Mouse (Mus musculus) skeletal muscle tissue, adult 2 months (tissue): ENCODE measurements around the gene Tra2b.
A peak's percentile ranks its signal among the peaks of the same experiment; 100 is the strongest.
"Not testable (repeated sequence)": the region's sequence is repeated elsewhere in the genome, so short reads cannot be mapped to it uniquely, and the experiment has no call there.

Source experiments
- DNase-seq: peaks from one replicate; pipeline ENCODE4 v3.0.0-alpha.2; 2012; ENCODE audit warnings: low read depth, low spot score

Gene Tra2b

DNA sequence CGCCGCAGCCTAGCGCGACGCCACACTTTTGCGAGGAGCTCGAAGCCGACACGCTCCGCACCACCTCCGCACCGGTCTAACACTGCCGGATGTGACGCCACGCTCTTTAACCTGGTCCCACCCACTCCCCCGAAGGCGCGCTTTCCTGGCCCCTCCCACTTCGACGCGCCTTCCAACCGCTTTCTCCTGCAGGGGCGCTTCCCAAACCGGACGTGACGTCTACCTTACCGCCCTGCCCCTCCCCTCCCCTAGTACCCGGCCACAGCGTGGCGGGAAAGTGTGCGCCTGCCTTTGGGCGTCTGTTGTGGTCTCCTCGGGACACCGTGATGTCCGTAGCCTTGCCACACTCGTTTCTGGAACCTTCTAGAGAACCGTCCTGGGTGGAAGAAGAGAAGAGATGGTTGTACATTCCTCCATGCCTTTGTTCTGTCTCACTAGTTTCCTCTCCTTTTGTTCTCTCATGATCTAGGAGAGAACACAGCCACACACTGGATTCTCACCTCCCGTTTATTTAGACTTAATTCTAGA, at the start of gene Tra2b:
Gene Tra2b, minus strand, starts transcription at position 157 of the 528 bp plus-strand sequence.
- peak; percentile 98 for DNase-seq

GRCm38 (mm10) chr16:22310649-22311048, 44.8 kb upstream of the Tra2b start:
- no peak for DNase-seq

- DNase-seq, result peak; percentile 34
Observed at GRCm38 (mm10) chr16:22302606-22303005, 36.8 kb upstream of the Tra2b start.

DNA sequence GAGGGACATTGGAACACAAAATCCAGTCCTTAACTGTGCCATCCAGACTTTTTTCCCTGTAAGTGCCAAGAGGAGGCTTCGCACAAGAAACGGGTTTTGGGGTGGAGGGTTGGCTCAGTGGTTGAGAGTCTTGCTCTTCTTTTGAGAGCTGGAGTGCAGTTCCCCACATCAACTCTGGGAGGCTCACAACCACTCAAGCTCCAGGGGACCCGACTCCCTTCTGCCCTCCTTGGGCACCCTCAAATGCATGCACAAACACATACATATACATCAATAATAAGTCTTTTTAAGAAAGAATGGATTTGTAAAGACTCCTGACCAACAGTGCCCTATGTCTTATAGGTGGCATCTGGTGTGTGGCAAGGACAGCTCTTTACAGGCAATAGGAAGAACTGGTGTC, 35.6 kb upstream of the Tra2b start:
- no peak for DNase-seq

DNA sequence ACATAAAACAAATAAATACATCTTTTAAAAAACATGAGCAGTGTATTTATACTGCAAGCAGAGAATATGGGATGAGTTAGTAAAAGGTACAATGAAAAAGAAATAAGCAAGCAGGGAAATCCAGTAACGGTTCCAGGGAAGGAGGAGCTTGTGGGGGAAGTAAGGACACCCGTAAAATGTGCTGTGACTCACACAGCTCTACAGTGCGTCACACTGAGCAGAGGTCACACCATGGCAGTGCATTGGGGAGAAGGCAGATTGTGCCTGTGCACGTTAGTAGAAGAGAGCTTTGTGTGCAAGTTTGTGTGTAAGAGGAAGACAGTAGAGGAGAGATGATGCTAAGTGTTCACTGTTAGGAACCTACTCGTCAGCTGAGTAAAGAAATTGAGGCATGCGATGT, 31.1 kb upstream of the Tra2b start:
- no peak for DNase-seq

DNA sequence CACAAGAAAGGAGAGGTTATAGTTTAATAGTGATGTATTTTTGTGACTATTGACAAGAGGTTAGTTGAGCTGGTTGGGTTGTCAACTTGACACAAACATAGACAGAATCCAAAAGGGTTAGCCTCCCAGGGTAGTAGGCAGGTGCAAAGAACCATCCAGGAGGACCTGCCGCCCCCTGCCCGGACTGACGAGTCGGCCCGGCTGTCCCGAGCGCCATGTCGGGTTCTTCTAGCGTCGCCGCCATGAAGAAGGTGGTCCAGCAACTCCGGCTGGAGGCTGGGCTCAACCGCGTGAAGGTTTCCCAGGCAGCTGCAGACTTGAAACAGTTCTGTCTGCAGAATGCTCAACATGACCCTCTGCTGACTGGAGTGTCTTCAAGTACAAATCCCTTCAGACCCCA, 29.0 kb upstream of the Tra2b start:
- DNase-seq, result not testable (repeated sequence)

- no peak for DNase-seq
Observed at GRCm38 (mm10) chr16:22293600-22293999, 27.8 kb upstream of the Tra2b start.

DNA sequence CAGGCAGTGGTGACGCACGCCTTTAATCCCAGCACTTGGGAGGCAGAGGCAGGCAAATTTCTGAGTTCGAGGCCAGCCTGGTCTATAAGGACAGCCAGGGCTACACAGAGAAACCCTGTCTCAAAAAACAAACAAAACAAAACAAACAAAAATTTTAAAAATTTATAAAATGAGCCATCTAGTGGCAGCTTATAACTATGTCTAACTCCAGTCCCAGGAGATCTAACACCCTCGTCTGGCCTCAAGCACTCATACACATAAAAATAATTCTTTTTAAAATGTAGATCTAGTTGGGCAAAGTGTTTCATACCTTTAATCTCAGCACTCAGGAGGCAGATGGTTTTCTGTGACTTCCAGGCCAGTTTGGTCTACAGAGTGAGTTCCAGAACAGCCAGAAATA, 26.6 kb upstream of the Tra2b start:
- DNase-seq, result no peak

DNA sequence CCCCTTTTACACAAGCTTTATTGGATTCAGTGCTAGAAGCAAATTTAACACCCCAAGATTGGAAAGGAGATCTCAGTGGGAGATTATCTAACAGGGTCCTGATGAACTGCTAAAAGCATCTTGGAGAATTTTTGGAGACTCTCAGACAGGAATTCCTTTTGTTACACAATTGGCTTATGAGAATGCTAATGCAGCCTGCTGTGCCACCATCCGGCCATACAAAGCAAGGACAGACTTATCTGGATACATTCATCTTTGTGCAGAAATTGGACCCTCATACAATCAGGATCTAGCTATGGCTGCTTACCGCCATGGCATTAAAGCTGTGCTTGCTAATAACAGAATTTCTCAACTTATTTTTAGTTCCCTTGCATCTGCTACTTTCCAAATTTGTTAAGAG, 23.8 kb upstream of the Tra2b start:
- no peak for DNase-seq

GRCm38 (mm10) chr16:22286996-22287395, 21.2 kb upstream of the Tra2b start:
- DNase-seq, result no peak

DNA sequence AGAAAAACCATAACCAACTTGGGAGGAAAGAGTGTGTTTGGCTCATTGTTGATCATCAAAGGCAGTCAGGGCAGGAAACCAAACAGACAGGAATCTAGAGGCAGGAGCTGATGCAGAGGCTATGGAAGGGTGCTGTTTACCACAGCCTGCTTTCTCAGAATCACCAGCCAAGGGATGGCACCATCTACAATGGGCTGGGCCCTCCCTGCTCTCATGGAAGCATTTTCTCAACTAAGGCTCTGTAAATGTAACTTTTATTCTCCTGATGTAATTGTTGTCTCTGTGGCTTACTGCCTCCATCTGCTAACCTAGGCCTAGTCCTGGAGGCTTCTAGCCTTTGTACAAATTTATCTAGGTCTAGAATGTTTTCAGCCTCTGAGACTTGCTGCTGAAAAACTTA, 10.7 kb upstream of the Tra2b start:
- DNase-seq, result no peak

- no peak for DNase-seq
Observed at GRCm38 (mm10) chr16:22275142-22275541, 9.3 kb upstream of the Tra2b start.

- DNase-seq, result no peak
Observed at GRCm38 (mm10) chr16:22270491-22270890, 4.7 kb upstream of the Tra2b start.

DNA sequence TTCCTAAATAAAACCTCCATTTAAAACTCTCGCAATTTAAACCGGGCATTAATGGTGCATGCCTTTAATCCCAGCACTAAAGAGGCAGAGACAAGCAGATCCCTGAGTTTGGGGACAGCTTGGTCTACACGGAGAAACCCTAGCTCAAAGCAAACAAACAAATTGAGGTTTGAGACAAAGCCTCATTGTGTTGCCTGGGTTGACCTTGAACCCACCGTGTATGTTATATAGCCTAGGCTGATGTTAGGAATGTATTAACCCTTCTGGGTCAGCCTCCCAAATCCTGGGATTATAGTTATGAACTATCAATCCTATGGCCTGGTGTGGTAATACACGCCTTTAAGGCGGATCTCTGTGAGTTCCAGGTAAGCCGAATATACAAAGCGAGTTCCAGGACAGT, 579 bp upstream of the Tra2b start:
- no peak for DNase-seq

DNA sequence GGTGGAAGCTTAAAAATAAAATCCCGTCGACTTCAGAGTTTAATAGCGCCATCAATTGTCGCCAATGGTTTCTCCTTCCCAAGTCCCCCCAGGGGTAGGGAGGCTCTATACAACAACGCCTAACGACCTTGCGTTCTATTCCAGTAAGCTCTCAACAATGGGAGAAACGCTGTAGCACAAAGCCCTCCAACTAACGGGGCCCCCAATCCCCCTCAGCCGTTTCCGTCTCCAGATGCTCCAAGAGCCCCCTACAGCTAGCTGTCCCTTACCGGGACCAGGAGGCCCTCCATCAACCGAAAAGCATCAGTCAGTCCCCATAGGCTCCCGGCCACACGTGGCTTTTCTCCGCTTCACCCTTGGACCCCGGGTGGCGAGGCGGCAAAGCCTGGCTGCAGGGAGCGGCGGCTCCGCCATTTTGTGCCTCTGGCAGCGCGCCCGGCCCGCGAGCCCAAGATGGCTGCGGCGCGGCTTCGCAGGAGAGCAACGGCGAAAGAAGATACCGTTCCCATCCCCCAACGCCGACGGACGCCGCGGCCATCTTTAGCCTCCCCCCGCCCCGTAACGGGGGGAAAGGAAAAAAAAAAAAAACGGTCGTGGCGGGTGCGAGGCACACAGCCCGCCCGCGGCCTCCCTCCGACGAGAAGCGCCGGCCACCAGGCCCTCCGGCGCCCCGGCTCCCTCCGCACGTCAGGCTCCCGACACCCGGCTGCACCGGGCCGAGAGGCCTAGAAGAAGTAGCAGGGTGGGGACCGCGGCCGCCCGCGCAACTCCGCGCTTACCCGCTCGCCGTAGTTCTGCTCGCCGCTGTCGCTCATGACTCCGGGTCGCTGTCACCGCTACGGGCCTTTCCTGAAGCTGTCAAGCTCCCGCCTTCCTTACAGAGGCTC, 600 bp downstream of the Tra2b start:
- peak; percentile 88 for DNase-seq

- no peak for DNase-seq
Observed at GRCm38 (mm10) chr16:22264232-22264961, 1.4 kb downstream of the Tra2b start.

GRCm38 (mm10) chr16:22263124-22263523, 2.7 kb downstream of the Tra2b start:
- no peak for DNase-seq

GRCm38 (mm10) chr16:22261563-22261962, 4.2 kb downstream of the Tra2b start:
- DNase-seq, result no peak

- no peak for DNase-seq
Observed at GRCm38 (mm10) chr16:22260423-22261143, 5.2 kb downstream of the Tra2b start.

GRCm38 (mm10) chr16:22252255-22252654, 13.6 kb downstream of the Tra2b start:
- DNase-seq, result not testable (repeated sequence)

DNA sequence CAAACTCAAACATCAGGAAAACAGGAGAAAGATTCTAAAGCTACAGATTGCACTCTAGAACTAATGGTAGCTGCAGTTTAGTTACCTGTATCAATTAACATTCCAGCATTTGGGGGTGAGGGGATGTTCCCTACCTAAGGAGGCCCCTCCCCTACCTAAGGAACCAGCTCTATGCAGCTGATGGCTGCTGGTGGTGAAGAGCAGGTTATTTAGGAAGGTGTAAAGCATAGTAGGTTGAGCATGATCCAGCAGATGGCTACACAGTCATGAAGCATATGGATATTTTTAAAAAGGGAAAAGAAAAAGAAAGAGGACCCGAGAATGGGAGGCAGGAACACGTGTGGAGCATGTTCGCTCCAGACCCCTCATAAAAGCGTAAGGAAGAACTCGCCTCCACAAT, 15.5 kb downstream of the Tra2b start:
- DNase-seq, result no peak

GRCm38 (mm10) chr16:22249754-22250153, 16.1 kb downstream of the Tra2b start:
- no peak for DNase-seq
